Mouse (Mus musculus): ENCODE results near the gene Anks6. TPM values are rescaled to one million over a fixed set of nuclear protein-coding genes. Genes with fewer than 3 reads are reported as not detected.

Anks6 gene
- polyA plus RNA-seq (2015; fragmentation: Nextera tagmentation; extraction: Ambion mirVana) = 0.08 and 0.12 TPM in 2 replicates

GRCm38 (mm10) chr4:47056791-47057509, at the start of gene Anks6:
Anks6 (minus strand) TSS chr4:47057427.
- Histone ChIP-seq H3K4me3 (ENCODE audit: low read depth, low read length) (peak within 1 kb of the TSS; percentile 57), H3K27ac (ENCODE audit: low read length) (no peak within 1 kb of the TSS), H3K4me1 (ENCODE audit: control insufficient read depth, low read depth, low read length) (no peaks in the 10 kb centered on the region), H3K36me3 (ENCODE audit: control insufficient read depth, insufficient read depth) (no peaks in the 10 kb centered on the region), H3K9ac (ENCODE audit: low read depth, low read length) (peak within 1 kb of the TSS; percentile 31; the same call in 1 of the 2 replicates), H3K9me3 (replicated peaks; ENCODE audit: control insufficient read depth, low read length) (no peaks in the 10 kb centered on the region), H3K4me2 (ENCODE audit: low read depth, low read length) (peak within 1 kb of the TSS; percentile 66), H3K27me3 (ENCODE audit: control insufficient read depth, insufficient read depth, low read depth, low read length) (peaks cover 39% of the 10 kb centered on the region)
- ATAC-seq (ENCODE audit: low read depth) = peak; percentile 76
- WGBS (ENCODE audit: insufficient replicate concordance) = under 1% methylated on average over 81 of the region's 86 CpGs

- Histone ChIP-seq H3K9me3 (replicated peaks; ENCODE audit: control insufficient read depth, low read length) (no peaks in the 10 kb centered on the region), H3K27ac (ENCODE audit: low read length) (no peak overlapping the region), H3K9ac (ENCODE audit: low read depth, low read length) (no peak overlapping the region), H3K4me2 (ENCODE audit: low read depth, low read length) (no peak overlapping the region), H3K27me3 (ENCODE audit: control insufficient read depth, insufficient read depth, low read depth, low read length) (no peaks in the 10 kb centered on the region), H3K4me3 (ENCODE audit: low read depth, low read length) (no peak overlapping the region), H3K4me1 (ENCODE audit: control insufficient read depth, low read depth, low read length) (no peaks in the 10 kb centered on the region), H3K36me3 (ENCODE audit: control insufficient read depth, insufficient read depth) (no peaks in the 10 kb centered on the region)
- no peak for ATAC-seq (ENCODE audit: low read depth)
- 75% methylated on average over 10 of the region's 10 CpGs for WGBS (ENCODE audit: insufficient replicate concordance)
Observed at GRCm38 (mm10) chr4:47103561-47103960, 46.3 kb upstream of the Anks6 start.

GRCm38 (mm10) chr4:47093647-47094046, 36.4 kb upstream of the Anks6 start:
- H3K27ac ChIP-seq (ENCODE audit: low read length) = no peak overlapping the region

GRCm38 (mm10) chr4:47093161-47093560, 35.9 kb upstream of the Anks6 start:
- Histone ChIP-seq H3K4me2 (ENCODE audit: low read depth, low read length) (no peak overlapping the region), H3K4me3 (ENCODE audit: low read depth, low read length) (no peak overlapping the region), H3K27ac (ENCODE audit: low read length) (no peak overlapping the region), H3K27me3 (ENCODE audit: control insufficient read depth, insufficient read depth, low read depth, low read length) (peaks cover 35% of the 10 kb centered on the region), H3K36me3 (ENCODE audit: control insufficient read depth, insufficient read depth) (no peaks in the 10 kb centered on the region), H3K9ac (ENCODE audit: low read depth, low read length) (no peak overlapping the region), H3K4me1 (ENCODE audit: control insufficient read depth, low read depth, low read length) (no peaks in the 10 kb centered on the region; the same call in 1 of the 2 replicates), H3K9me3 (replicated peaks; ENCODE audit: control insufficient read depth, low read length) (no peaks in the 10 kb centered on the region)
- ATAC-seq (ENCODE audit: low read depth) = no peak
- WGBS (ENCODE audit: insufficient replicate concordance) = 33% methylated on average over 9 of the region's 9 CpGs

More at GRCm38 (mm10) chr4:47093647-47094046, 36.4 kb upstream of the Anks6 start:
- no peak for ATAC-seq (ENCODE audit: low read depth)
- Histone ChIP-seq H3K4me3 (ENCODE audit: low read depth, low read length) (no peak overlapping the region), H3K4me1 (ENCODE audit: control insufficient read depth, low read depth, low read length) (no peaks in the 10 kb centered on the region; the same call in 1 of the 2 replicates), H3K4me2 (ENCODE audit: low read depth, low read length) (no peak overlapping the region), H3K9me3 (replicated peaks; ENCODE audit: control insufficient read depth, low read length) (no peaks in the 10 kb centered on the region), H3K9ac (ENCODE audit: low read depth, low read length) (no peak overlapping the region), H3K36me3 (ENCODE audit: control insufficient read depth, insufficient read depth) (no peaks in the 10 kb centered on the region), H3K27me3 (ENCODE audit: control insufficient read depth, insufficient read depth, low read depth, low read length) (peaks cover 35% of the 10 kb centered on the region)
- 51% methylated on average over 6 of the region's 6 CpGs for WGBS (ENCODE audit: insufficient replicate concordance)

- Histone ChIP-seq H3K4me2 (ENCODE audit: low read depth, low read length) (peak overlapping the region; percentile 60), H3K9ac (ENCODE audit: low read depth, low read length) (no peak overlapping the region), H3K36me3 (ENCODE audit: control insufficient read depth, insufficient read depth) (no peaks in the 10 kb centered on the region), H3K4me3 (ENCODE audit: low read depth, low read length) (peak overlapping the region; percentile 51), H3K27me3 (ENCODE audit: control insufficient read depth, insufficient read depth, low read depth, low read length) (peaks cover 35% of the 10 kb centered on the region), H3K9me3 (replicated peaks; ENCODE audit: control insufficient read depth, low read length) (no peaks in the 10 kb centered on the region), H3K4me1 (ENCODE audit: control insufficient read depth, low read depth, low read length) (no peaks in the 10 kb centered on the region; the same call in 1 of the 2 replicates), H3K27ac (ENCODE audit: low read length) (no peak overlapping the region)
- 1% methylated on average over 21 of the region's 21 CpGs for WGBS (ENCODE audit: insufficient replicate concordance)
- ATAC-seq (ENCODE audit: low read depth) = no peak
Observed at GRCm38 (mm10) chr4:47092387-47093021, 35.3 kb upstream of the Anks6 start.

- H3K36me3 ChIP-seq (ENCODE audit: control insufficient read depth, insufficient read depth) = no peaks in the 10 kb centered on the region
- 0 out of 2 replicates have a peak within 1 kb of the TSS, but pooled peaks have one; percentile 19 for H3K9ac ChIP-seq (ENCODE audit: low read depth, low read length)
- H3K4me2 ChIP-seq (ENCODE audit: low read depth, low read length) = peak within 1 kb of the TSS; percentile 60
- H3K4me1 ChIP-seq (ENCODE audit: control insufficient read depth, low read depth, low read length) = no peaks in the 10 kb centered on the region; the same call in 1 of the 2 replicates
- no peak for ATAC-seq (ENCODE audit: low read depth)
- peaks cover 35% of the 10 kb centered on the region for H3K27me3 ChIP-seq (ENCODE audit: control insufficient read depth, insufficient read depth, low read depth, low read length)
- H3K4me3 ChIP-seq (ENCODE audit: low read depth, low read length) = peak within 1 kb of the TSS; percentile 51
- H3K9me3 ChIP-seq (replicated peaks; ENCODE audit: control insufficient read depth, low read length) = no peaks in the 10 kb centered on the region
- H3K27ac ChIP-seq (ENCODE audit: low read length) = no peak within 1 kb of the TSS
- WGBS (ENCODE audit: insufficient replicate concordance) = under 1% methylated on average over 74 of the region's 74 CpGs
Observed at GRCm38 (mm10) chr4:47091493-47092386, 34.5 kb upstream of the Anks6 start, which contains the start of gene Galnt12. Galnt12 (plus strand) TSS chr4:47091909.

- H3K27ac ChIP-seq (ENCODE audit: low read length) = no peak overlapping the region
- H3K9ac ChIP-seq (ENCODE audit: low read depth, low read length) = no peak overlapping the region
- peaks cover 30% of the 10 kb centered on the region for H3K27me3 ChIP-seq (ENCODE audit: control insufficient read depth, insufficient read depth, low read depth, low read length)
- H3K4me1 ChIP-seq (ENCODE audit: control insufficient read depth, low read depth, low read length) = no peaks in the 10 kb centered on the region; the same call in 1 of the 2 replicates
- 72% methylated on average over 7 of the region's 7 CpGs for WGBS (ENCODE audit: insufficient replicate concordance)
- H3K9me3 ChIP-seq (replicated peaks; ENCODE audit: control insufficient read depth, low read length) = no peaks in the 10 kb centered on the region
- H3K4me2 ChIP-seq (ENCODE audit: low read depth, low read length) = no peak overlapping the region
- ATAC-seq (ENCODE audit: low read depth) = no peak
- H3K4me3 ChIP-seq (ENCODE audit: low read depth, low read length) = no peak overlapping the region
- H3K36me3 ChIP-seq (ENCODE audit: control insufficient read depth, insufficient read depth) = no peaks in the 10 kb centered on the region
Observed at GRCm38 (mm10) chr4:47088671-47089070, 31.4 kb upstream of the Anks6 start.

GRCm38 (mm10) chr4:47083824-47084223, 26.6 kb upstream of the Anks6 start:
- no peaks in the 10 kb centered on the region for H3K4me1 ChIP-seq (ENCODE audit: control insufficient read depth, low read depth, low read length)
- no peak overlapping the region for H3K4me3 ChIP-seq (ENCODE audit: low read depth, low read length)
- no peak overlapping the region for H3K4me2 ChIP-seq (ENCODE audit: low read depth, low read length)
- no peak for ATAC-seq (ENCODE audit: low read depth)
- H3K36me3 ChIP-seq (ENCODE audit: control insufficient read depth, insufficient read depth) = no peaks in the 10 kb centered on the region
- H3K27me3 ChIP-seq (ENCODE audit: control insufficient read depth, insufficient read depth, low read depth, low read length) = no peaks in the 10 kb centered on the region
- H3K9ac ChIP-seq (ENCODE audit: low read depth, low read length) = no peak overlapping the region
- WGBS (ENCODE audit: insufficient replicate concordance) = 68% methylated on average over 7 of the region's 7 CpGs
- H3K9me3 ChIP-seq (replicated peaks; ENCODE audit: control insufficient read depth, low read length) = no peaks in the 10 kb centered on the region
- H3K27ac ChIP-seq (ENCODE audit: low read length) = no peak overlapping the region
